Mouse (Mus musculus): ENCODE measurements around the gene Ifi27.

GRCm38 (mm10) chr12:103393528-103393927 lies 40.5 kb upstream of the Ifi27 start:
- no peak for TF ChIP-seq CTCF (IDR thresholded peaks at IDR 0.05; ENCODE audit: low read depth, low read length)
- no peak for TF ChIP-seq POLR2A (IDR thresholded peaks at IDR 0.05; ENCODE audit: extremely low read depth, insufficient read depth, low read length)

Data from liver, adult 2 months (tissue).